Mouse (Mus musculus): ENCODE results near the gene Pheta1.

Pheta1 gene

DNA sequence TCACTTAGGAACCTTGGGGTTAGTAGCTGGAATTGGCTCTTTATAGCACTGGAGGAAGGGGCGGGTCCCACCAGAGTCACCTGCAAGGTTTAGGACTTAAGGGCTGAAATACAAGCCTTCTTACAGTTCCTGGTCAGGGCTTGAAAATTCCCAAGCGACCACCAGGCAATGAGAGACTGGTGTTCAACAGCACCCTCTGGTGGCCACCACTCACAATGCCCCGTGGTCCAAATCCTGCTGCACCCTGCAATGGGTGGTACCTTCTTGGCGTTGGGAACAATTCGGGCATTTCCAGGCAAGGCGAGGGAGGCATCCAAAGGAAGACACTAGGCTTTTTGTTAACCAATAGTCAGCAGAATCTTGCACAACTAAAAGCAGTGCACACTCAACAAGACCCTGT is 30.4 kb downstream of the Pheta1 start:
- intact Hi-C loops (cut with DNase I) = no loop called here

DNA sequence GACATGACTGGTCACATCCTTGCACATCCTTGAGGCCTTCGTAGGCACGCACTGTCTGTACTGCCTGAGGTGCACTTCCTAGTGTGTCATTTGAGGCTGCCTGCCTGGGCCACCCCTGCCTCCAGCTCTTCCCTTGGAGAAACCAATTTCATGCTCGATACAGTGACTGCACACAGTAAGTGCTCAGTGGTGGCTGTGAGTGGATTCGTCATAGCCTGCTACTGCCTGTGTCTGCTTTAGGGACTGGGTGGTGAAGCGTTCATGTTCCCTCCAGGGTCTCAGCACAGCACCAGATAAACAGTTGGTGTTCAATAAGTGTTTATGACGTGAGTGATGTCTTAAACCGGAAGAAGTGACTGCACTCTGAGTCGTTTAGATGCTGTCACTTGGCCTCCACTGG is 34.6 kb downstream of the Pheta1 start:
- intact Hi-C loops (cut with DNase I) = loop anchor here (5.0 kb wide), 1 partner anchor 59 kb away; no protein-coding TSS in a partner anchor

DNA sequence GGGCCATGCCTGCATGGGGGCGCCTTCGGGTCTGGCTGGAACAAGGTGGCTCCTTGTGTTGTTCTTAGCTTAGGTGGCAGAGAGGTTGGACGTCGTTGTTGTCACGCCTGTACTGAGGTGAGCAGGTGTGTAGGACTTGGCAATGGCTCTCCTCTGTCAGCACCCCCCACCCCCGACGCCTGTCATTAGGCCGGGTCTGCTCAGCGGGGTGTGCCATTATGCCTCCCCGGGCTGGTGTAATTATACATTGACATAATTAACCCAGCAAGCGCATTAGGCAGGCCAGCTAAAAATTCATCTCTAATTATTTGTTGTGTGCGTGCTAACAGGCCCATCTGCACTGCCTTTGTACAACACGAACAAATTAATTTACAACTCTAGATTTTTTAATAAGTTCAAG is 40.6 kb downstream of the Pheta1 start:
- intact Hi-C loops (cut with DNase I) = no loop called here

GRCm38 (mm10) chr5:121889819-121890362 is 41.1 kb downstream of the Pheta1 start:
- intact Hi-C loops (cut with DNase I) = loop anchor here (10.0 kb wide), 1 partner anchor 165 kb away; the partner anchor contains the start of gene Cux2

DNA sequence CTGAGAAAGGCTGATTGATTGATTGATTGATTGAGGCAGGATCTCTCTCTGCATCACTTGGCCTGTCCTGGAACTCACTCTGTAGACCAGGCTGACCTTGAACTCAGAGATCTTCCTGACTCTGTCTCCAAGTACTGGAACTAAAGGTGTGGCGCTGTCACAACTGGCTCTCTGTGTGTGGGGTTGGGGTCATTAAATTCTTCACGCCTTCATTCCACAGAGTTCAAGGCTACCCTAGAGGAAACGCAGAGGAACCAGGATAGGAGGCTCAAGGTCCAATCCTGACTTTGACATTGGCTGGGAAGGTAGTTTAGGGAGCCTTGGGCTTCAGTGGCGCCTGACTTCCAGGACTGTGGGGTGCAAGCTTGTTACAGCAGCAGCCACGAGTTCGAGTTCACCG is 42.1 kb downstream of the Pheta1 start:
- intact Hi-C loops (cut with DNase I) = loop anchor here (10.0 kb wide), 1 partner anchor 164 kb away; the partner anchor contains the start of gene Cux2

DNA sequence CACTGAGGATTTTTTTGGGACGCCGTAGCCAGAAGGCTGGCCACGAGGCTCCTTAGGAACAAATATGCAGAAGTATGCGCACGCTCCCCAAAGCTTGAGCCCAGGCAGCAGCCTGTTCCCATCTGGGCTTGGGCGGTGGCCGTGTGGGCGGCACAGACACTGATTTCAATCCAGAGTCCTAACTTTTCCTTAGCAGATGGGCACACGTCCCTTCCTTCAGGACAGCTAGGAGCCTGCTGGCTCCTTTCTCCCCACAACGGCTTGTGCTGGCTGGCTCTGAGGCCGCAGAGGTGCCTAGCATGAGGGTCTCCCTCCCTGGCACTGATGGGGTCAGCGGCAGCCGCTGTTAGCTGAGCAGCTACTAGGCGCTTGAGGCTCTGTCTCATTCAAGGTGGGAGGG is 43.5 kb downstream of the Pheta1 start:
- intact Hi-C loops (cut with DNase I) = loop anchor here (10.0 kb wide), 1 partner anchor 163 kb away; the partner anchor contains the start of gene Cux2

DNA sequence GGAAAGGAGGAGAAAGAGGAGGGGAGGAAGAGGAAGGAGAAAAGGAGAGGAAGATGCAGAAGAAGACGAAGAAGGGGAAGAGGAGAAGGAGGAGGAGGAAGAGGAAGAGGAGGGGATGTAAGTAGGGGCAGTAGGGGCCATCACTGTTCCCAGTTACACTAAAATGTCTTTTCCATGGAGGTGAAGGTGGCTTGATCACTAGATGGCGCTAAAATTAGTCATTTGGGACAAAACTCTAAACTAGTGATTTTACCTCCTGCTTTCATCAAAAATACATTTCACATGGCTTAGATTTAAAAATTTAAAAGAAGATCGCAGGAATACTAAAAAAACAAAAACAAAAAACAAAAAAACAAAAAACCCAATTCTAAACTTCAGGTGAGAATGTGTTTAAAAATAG is 44.8 kb downstream of the Pheta1 start:
- intact Hi-C loops (cut with DNase I) = loop anchor here (10.0 kb wide), 1 partner anchor 161 kb away; the partner anchor contains the start of gene Cux2

- intact Hi-C loops (cut with DNase I) = loop anchor here (5.0 to 10.0 kb wide), 2 partner anchors 160 to 193 kb away; partner anchors contain the start of gene Cux2
Observed at GRCm38 (mm10) chr5:121894647-121895046, 45.9 kb downstream of the Pheta1 start.

GRCm38 (mm10) chr5:121895117-121895756 is 46.5 kb downstream of the Pheta1 start:
- intact Hi-C loops (cut with DNase I) = loop anchor here (5.0 to 10.0 kb wide), 2 partner anchors 160 to 192 kb away; partner anchors contain the start of gene Cux2

GRCm38 (mm10) chr5:121902809-121903745 is 54.3 kb downstream of the Pheta1 start:
- intact Hi-C loops (cut with DNase I) = no loop called here

Small RNAs within 50 kb of the gene (microRNA-seq; reads per million reads assigned to microRNA genes)
- 1.7 to 2.6 reads per million in 2 experiments for gene Mir7031
